Mouse (Mus musculus) hindbrain, postnatal 0 days (tissue): ENCODE results near the gene Hist1h1b. TPM values are rescaled to one million over a fixed set of nuclear protein-coding genes. Genes with fewer than 3 reads are reported as not detected.
A peak's percentile ranks its signal among the peaks of the same experiment; 100 is the strongest.
"Not testable (repeated sequence)": the region's sequence is repeated elsewhere in the genome, so short reads cannot be mapped to it uniquely, and the experiment has no call there.

ENCODE experiments used
- ATAC-seq: fragments of 200-750 bp; cut with Nextera tagmentation; 2 replicates; pipeline ENCODE4 v1.8.0; 2017; ENCODE audit warnings: mild to moderate bottlenecking, moderate TSS enrichment, moderate library complexity
- DNase-seq: peaks from one replicate; pipeline ENCODE4 v3.0.0-alpha.2; 2015; ENCODE audit warnings: low spot score
- H3K27ac ChIP-seq: fragments of 300-500 bp; sonication (generic); 2 replicates; pipeline ENCODE4 v1.5.1; 2014; ENCODE audit warnings: mild to moderate bottlenecking
- H3K27me3 ChIP-seq: fragments of 300-500 bp; sonication (generic); 2 replicates; pipeline ENCODE4 v1.6.1; 2014; ENCODE audit warnings: low read length, mixed read lengths; ENCODE audit not compliant: insufficient read depth
- H3K36me3 ChIP-seq: fragments of 300-500 bp; sonication (generic); 2 replicates; pipeline ENCODE4 v1.6.1; 2014; ENCODE audit warnings: low read length, mixed read lengths; ENCODE audit not compliant: insufficient read depth
- H3K4me1 ChIP-seq: fragments of 300-500 bp; sonication (generic); 2 replicates; pipeline ENCODE4 v1.6.1; 2014; ENCODE audit warnings: antibody characterized with exemption, low read length, mixed read lengths; ENCODE audit not compliant: insufficient read depth
- H3K4me2 ChIP-seq: fragments of 300-500 bp; sonication (generic); 2 replicates; pipeline ENCODE4 v1.6.1; 2014; ENCODE audit warnings: low read depth, mild to moderate bottlenecking, low read length, moderate library complexity, mixed read lengths
- H3K4me3 ChIP-seq: fragments of 300-500 bp; sonication (generic); 2 replicates; pipeline ENCODE4 v1.5.1; 2014; ENCODE audit warnings: low read length
- H3K9ac ChIP-seq: fragments of 300-500 bp; sonication (generic); replicated peaks from 2 replicates; pipeline ENCODE4 v1.6.1; 2014; ENCODE audit warnings: mild to moderate bottlenecking, low read length, moderate library complexity, mixed read lengths
- H3K9me3 ChIP-seq: fragments of 300-500 bp; sonication (generic); 2 replicates; pipeline ENCODE4 v1.6.1; 2016; ENCODE audit warnings: low read length, mixed read lengths
- CTCF ChIP-seq: IDR thresholded peaks from 2 replicates; pipeline ENCODE4 v1.5.1; 2016; ENCODE audit warnings: antibody characterized with exemption, control low read depth, low read depth
- WGBS: fragments of 180-500 bp; shearing (Covaris S2); extraction: QIAGEN DNeasy Blood & Tissue Kit; methylation state at CpG from one replicate; pipeline ENCODE4 v1.1.7; 2014; 5-methylcytosine and 5-hydroxymethylcytosine counted together
- polyA plus RNA-seq: library from polyadenylated mRNA; unstranded; fragments of >200 nt; fragmentation: Nextera tagmentation; extraction: Ambion mirVana; gene quantifications from 2 replicates; pipeline ENCODE4 v1.2.1, GENCODE M21; 2015
- total RNA-seq: library from RNA; depleted of rRNA; stranded (reverse); fragments of >200 nt; gene quantifications from 2 replicates; pipeline ENCODE4 v1.2.3, GENCODE M21; 2014

Gene Hist1h1b
- total and polyA plus RNA-seq, 2 experiments from 2014 or later: 10.0 to 411 TPM

- ATAC-seq (no peak), DNase-seq (no peak)
- TF ChIP-seq CTCF: no peak
- H3K36me3 ChIP-seq: no peaks in the 10 kb centered on the region
- H3K27ac ChIP-seq: no peak overlapping the region
- WGBS: 49% methylated on average over 3 of the region's 3 CpGs
- no peaks in the 10 kb centered on the region for H3K9me3 ChIP-seq
- no peak overlapping the region for H3K4me3 ChIP-seq
- H3K4me2 ChIP-seq: peak overlapping the region; percentile 64; the same call in 1 of the 2 replicates
- peaks cover 9% of the 10 kb centered on the region; the same call in 1 of the 2 replicates for H3K4me1 ChIP-seq
- H3K27me3 ChIP-seq: no peaks in the 10 kb centered on the region
- H3K9ac ChIP-seq: no peak overlapping the region
Observed at GRCm38 (mm10) chr13:21752356-21752755, 28.1 kb downstream of the Hist1h1b start.

GRCm38 (mm10) chr13:21751827-21752226 is 28.6 kb downstream of the Hist1h1b start:
- Histone ChIP-seq H3K4me1 (peaks cover 9% of the 10 kb centered on the region; the same call in 1 of the 2 replicates), H3K9ac (no peak overlapping the region), H3K4me3 (no peak overlapping the region), H3K27me3 (no peaks in the 10 kb centered on the region), H3K27ac (no peak overlapping the region), H3K9me3 (no peaks in the 10 kb centered on the region), H3K4me2 (no peak overlapping the region), H3K36me3 (no peaks in the 10 kb centered on the region)
- no peak for DNase-seq
- no peak for TF ChIP-seq CTCF
- 82% methylated on average over 3 of the region's 3 CpGs for WGBS
- no peak for ATAC-seq

GRCm38 (mm10) chr13:21751417-21751816 is 29.0 kb downstream of the Hist1h1b start:
- ATAC-seq (no peak), DNase-seq (no peak)
- no peaks in the 10 kb centered on the region for H3K9me3 ChIP-seq
- H3K4me3 ChIP-seq: no peak overlapping the region
- H3K27me3 ChIP-seq: no peaks in the 10 kb centered on the region
- no peaks in the 10 kb centered on the region for H3K36me3 ChIP-seq
- no peak overlapping the region for H3K4me2 ChIP-seq
- no peak for TF ChIP-seq CTCF
- H3K4me1 ChIP-seq: peaks cover 9% of the 10 kb centered on the region; the same call in 1 of the 2 replicates
- H3K27ac ChIP-seq: no peak overlapping the region
- H3K9ac ChIP-seq: no peak overlapping the region

- peak within 1 kb of the TSS; percentile 71; the same call in 1 of the 2 replicates for H3K27ac ChIP-seq
- ATAC-seq (peak; percentile 87), DNase-seq (peak; percentile 95)
- not testable (repeated sequence) for H3K36me3 ChIP-seq, H3K27me3 ChIP-seq, H3K9me3 ChIP-seq, H3K4me1 ChIP-seq
- WGBS: 0% methylated on average over 43 of the region's 56 CpGs
- H3K9ac ChIP-seq: peak within 1 kb of the TSS; percentile 56
- peak within 1 kb of the TSS; percentile 64 for H3K4me2 ChIP-seq
- peak within 1 kb of the TSS; percentile 46 for H3K4me3 ChIP-seq
Observed at GRCm38 (mm10) chr13:21750159-21751017, 30.0 kb downstream of the Hist1h1b start, which contains the start of gene Hist1h4k. Hist1h4k (minus strand) TSS chr13:21750505.

GRCm38 (mm10) chr13:21749387-21750158 is 30.9 kb downstream of the Hist1h1b start:
- H3K4me3 ChIP-seq: peak overlapping the region; percentile 46
- TF ChIP-seq CTCF: no peak

GRCm38 (mm10) chr13:21745006-21745405 is 35.4 kb downstream of the Hist1h1b start:
- no peaks in the 10 kb centered on the region for H3K36me3 ChIP-seq
- no peaks in the 10 kb centered on the region for H3K27me3 ChIP-seq
- no peak for DNase-seq
- H3K9ac ChIP-seq: no peak overlapping the region
- ATAC-seq: no peak
- H3K27ac ChIP-seq: no peak overlapping the region
- no peaks in the 10 kb centered on the region for H3K4me1 ChIP-seq
- no peak overlapping the region for H3K4me2 ChIP-seq
- no peaks in the 10 kb centered on the region for H3K9me3 ChIP-seq
- H3K4me3 ChIP-seq: no peak overlapping the region
- WGBS: 94% methylated on average over 1 of the region's 1 CpGs
- TF ChIP-seq CTCF: no peak

More at GRCm38 (mm10) chr13:21749387-21750158, 30.9 kb downstream of the Hist1h1b start:
- Histone ChIP-seq H3K27ac (peak overlapping the region; percentile 71; the same call in 1 of the 2 replicates), H3K9me3 (no peaks in the 10 kb centered on the region), H3K4me2 (peak overlapping the region; percentile 64), H3K9ac (peak overlapping the region; percentile 56), H3K4me1 (peaks cover 7% of the 10 kb centered on the region; the same call in 1 of the 2 replicates), H3K27me3 (no peaks in the 10 kb centered on the region), H3K36me3 (no peaks in the 10 kb centered on the region)
- 5% methylated on average over 5 of the region's 5 CpGs for WGBS
- ATAC-seq (no peak), DNase-seq (peak; percentile 29)

GRCm38 (mm10) chr13:21734906-21735767 is 45.3 kb downstream of the Hist1h1b start, which contains the start of gene Hist1h4j:
Hist1h4j (plus strand) TSS chr13:21735064.
- H3K4me2 ChIP-seq: peak within 1 kb of the TSS; percentile 74
- peak within 1 kb of the TSS; percentile 47 for H3K4me3 ChIP-seq
- H3K9me3 ChIP-seq, H3K4me1 ChIP-seq, H3K27me3 ChIP-seq, H3K36me3 ChIP-seq: not testable (repeated sequence)
- peak within 1 kb of the TSS; percentile 83 for H3K27ac ChIP-seq
- ATAC-seq (peak; percentile 90), DNase-seq (peak; percentile 92)
- H3K9ac ChIP-seq: peak within 1 kb of the TSS; percentile 58
- WGBS: under 1% methylated on average over 43 of the region's 56 CpGs
